Mouse (Mus musculus): ENCODE measurements around the gene Ms4a1.
"Not testable (repeated sequence)": the region's sequence is repeated elsewhere in the genome, so short reads cannot be mapped to it uniquely, and the experiment has no call there.

DNA sequence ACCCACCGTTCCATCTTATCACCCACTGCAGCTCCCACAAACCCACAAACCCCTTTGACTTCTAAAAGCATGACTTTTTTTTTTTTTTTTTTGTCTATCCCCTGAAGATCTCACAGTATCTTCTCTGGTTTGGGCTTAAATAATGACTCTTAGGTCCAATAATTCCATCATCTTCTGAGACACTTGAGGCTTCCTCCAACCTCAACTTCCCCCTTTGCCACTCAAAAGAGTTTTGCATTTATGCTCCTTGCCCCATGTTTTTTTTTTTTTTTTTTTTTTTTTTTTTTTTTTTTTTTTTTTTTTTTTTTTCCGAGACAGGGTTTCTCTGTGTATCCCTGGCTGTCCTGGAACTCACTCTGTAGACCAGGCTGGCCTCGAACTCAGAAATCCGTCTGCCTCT lies 3.1 kb downstream of the Ms4a1 start:
- not testable (repeated sequence) for TF ChIP-seq CTCF (IDR thresholded peaks at IDR 0.05; ENCODE audit: low read depth, low read length); POLR2A (IDR thresholded peaks at IDR 0.05; ENCODE audit: extremely low read depth, insufficient read depth, low read length)

Data from liver, adult 2 months (tissue).